In genomic region chr5:64610562-64611405, GRCm38 (mm10) we compare ENCODE assay signal across 8 mouse cellular contexts.
DNase-seq lines count a peak whose midpoint lies in the region; ATAC-seq and TF ChIP-seq lines count a peak whose summit lies in the region.

No protein-coding gene starts in this region.

- WGBS in embryonic facial prominence, embryonic 13.5 days: 15% methylated on average over 12 of the region's 13 CpGs
- 16% methylated on average over 13 of the region's 13 CpGs for WGBS in heart, embryonic 16.5 days
- WGBS in kidney, postnatal 0 days: 15% methylated on average over 12 of the region's 13 CpGs
- 20% methylated on average over 12 of the region's 13 CpGs for WGBS in stomach, embryonic 16.5 days

- H3K36me3 ChIP-seq in megakaryocyte, embryonic 14.5 days (replicated peaks; ENCODE audit: low read length): no peaks in the 10 kb centered on the region
- no peaks in the 10 kb centered on the region for H3K36me3 ChIP-seq in embryonic facial prominence, embryonic 13.5 days
- H3K36me3 ChIP-seq in heart, embryonic 16.5 days (ENCODE audit: control insufficient read depth, insufficient read depth): no peaks in the 10 kb centered on the region
- no peaks in the 10 kb centered on the region for H3K36me3 ChIP-seq in kidney, postnatal 0 days (ENCODE audit: insufficient read depth, low read length)
- no peaks in the 10 kb centered on the region for H3K36me3 ChIP-seq in stomach, embryonic 16.5 days (ENCODE audit: control insufficient read depth, insufficient read depth, low read length)

- H3K27ac ChIP-seq in embryonic facial prominence, embryonic 13.5 days: peak overlapping the region; percentile 71
- peak overlapping the region; percentile 69 for H3K27ac ChIP-seq in heart, embryonic 16.5 days (ENCODE audit: low read length)
- peak overlapping the region; percentile 87 for H3K27ac ChIP-seq in kidney, postnatal 0 days
- H3K27ac ChIP-seq in stomach, embryonic 16.5 days (ENCODE audit: low read length): peak overlapping the region; percentile 71

- no peak overlapping the region; the same call in 1 of the 2 replicates for H3K9ac ChIP-seq in embryonic facial prominence, embryonic 13.5 days
- peak overlapping the region; percentile 11; the same call in 1 of the 2 replicates for H3K9ac ChIP-seq in heart, embryonic 16.5 days (ENCODE audit: low read length)
- H3K9ac ChIP-seq in kidney, postnatal 0 days (ENCODE audit: low read depth, low read length): 0 out of 2 replicates have a peak overlapping the region, but pooled peaks have one; percentile 32
- H3K9ac ChIP-seq in stomach, embryonic 16.5 days (ENCODE audit: low read length): peak overlapping the region; percentile 45; the same call in 1 of the 2 replicates

- H3K4me3 ChIP-seq in megakaryocyte, embryonic 14.5 days (replicated peaks): peak overlapping the region; percentile 66
- no peak overlapping the region for H3K4me3 ChIP-seq in embryonic facial prominence, embryonic 13.5 days
- no peak overlapping the region for H3K4me3 ChIP-seq in heart, embryonic 16.5 days (ENCODE audit: low read length)
- H3K4me3 ChIP-seq in kidney, postnatal 0 days (replicated peaks; ENCODE audit: low read depth, low read length): no peak overlapping the region
- H3K4me3 ChIP-seq in stomach, embryonic 16.5 days (replicated peaks; ENCODE audit: low read length): no peak overlapping the region

- ATAC-seq in megakaryocyte, adult 5-6 weeks (ENCODE audit: poor library complexity, severe bottlenecking): no peak
- peak; percentile 62 for ATAC-seq in embryonic facial prominence, embryonic 13.5 days (ENCODE audit: insufficient number of reproducible peaks, insufficient read depth, low FRiP score, low TSS enrichment, low read depth)
- ATAC-seq in heart, embryonic 16.5 days (replicated peaks; ENCODE audit: extremely low read depth, insufficient read depth, low FRiP score): peak; percentile 92
- ATAC-seq in kidney, postnatal 0 days (replicated peaks; ENCODE audit: low FRiP score, low read depth): peak; percentile 96
- peak; percentile 95 for ATAC-seq in stomach, embryonic 16.5 days (ENCODE audit: insufficient read depth, low FRiP score)

- TF ChIP-seq CTCF in kidney, postnatal 0 days (IDR thresholded peaks at IDR 0.05; ENCODE audit: low read depth): no peak

- 0 out of 2 replicates have a peak overlapping the region, but pooled peaks have one; percentile 1 for H3K4me2 ChIP-seq in embryonic facial prominence, embryonic 13.5 days
- H3K4me2 ChIP-seq in heart, embryonic 16.5 days (ENCODE audit: low read depth, low read length): peak overlapping the region; percentile 21; the same call in 1 of the 2 replicates
- no peak overlapping the region for H3K4me2 ChIP-seq in kidney, postnatal 0 days (ENCODE audit: low read length)
- H3K4me2 ChIP-seq in stomach, embryonic 16.5 days (ENCODE audit: low read depth, low read length): no peak overlapping the region

- peak; percentile 97 for DNase-seq in kidney, postnatal 0 days (ENCODE audit: low spot score)
- peak; percentile 81 for DNase-seq in lung, postnatal 25 days (ENCODE audit: low spot score)
- DNase-seq in layer of hippocampus, adult 18-20 months (ENCODE audit: low spot score in 2 of 2): no peak

- peaks cover 23% of the 10 kb centered on the region for H3K4me1 ChIP-seq in megakaryocyte, embryonic 14.5 days
- H3K4me1 ChIP-seq in embryonic facial prominence, embryonic 13.5 days: peaks cover 13% of the 10 kb centered on the region
- H3K4me1 ChIP-seq in heart, embryonic 16.5 days (ENCODE audit: control insufficient read depth, insufficient read depth, low read length): peaks cover 13% of the 10 kb centered on the region
- peaks cover 15% of the 10 kb centered on the region for H3K4me1 ChIP-seq in kidney, postnatal 0 days (replicated peaks; ENCODE audit: insufficient read depth, low read length)
- peaks cover 11% of the 10 kb centered on the region for H3K4me1 ChIP-seq in stomach, embryonic 16.5 days (ENCODE audit: control insufficient read depth, insufficient read depth, low read length)

- no peaks in the 10 kb centered on the region for H3K27me3 ChIP-seq in megakaryocyte, embryonic 14.5 days (replicated peaks)
- H3K27me3 ChIP-seq in embryonic facial prominence, embryonic 13.5 days: no peaks in the 10 kb centered on the region
- H3K27me3 ChIP-seq in heart, embryonic 16.5 days (ENCODE audit: control insufficient read depth, insufficient read depth, low read length): no peaks in the 10 kb centered on the region
- no peaks in the 10 kb centered on the region for H3K27me3 ChIP-seq in kidney, postnatal 0 days (ENCODE audit: insufficient read depth, low read length)
- no peaks in the 10 kb centered on the region for H3K27me3 ChIP-seq in stomach, embryonic 16.5 days (ENCODE audit: control insufficient read depth, insufficient read depth, low read length)

- no peaks in the 10 kb centered on the region for H3K9me3 ChIP-seq in megakaryocyte, embryonic 14.5 days
- no peaks in the 10 kb centered on the region for H3K9me3 ChIP-seq in embryonic facial prominence, embryonic 13.5 days
- 0 out of 2 replicates have a peak, but pooled peaks cover 3% of the 10 kb centered on the region for H3K9me3 ChIP-seq in heart, embryonic 16.5 days (replicated peaks; ENCODE audit: control insufficient read depth, low read length)
- H3K9me3 ChIP-seq in kidney, postnatal 0 days (replicated peaks; ENCODE audit: low read length): no peaks in the 10 kb centered on the region
- H3K9me3 ChIP-seq in stomach, embryonic 16.5 days (replicated peaks; ENCODE audit: control insufficient read depth, low read length): no peaks in the 10 kb centered on the region; the same call in 1 of the 2 replicates

Comparison
In these comparisons a context has a peak if more than half of its experiments do, and no peak if none do; other contexts are left out.
1. H3K4me2 ChIP-seq: peak in embryonic facial prominence, embryonic 13.5 days (single experiment) and heart, embryonic 16.5 days (single experiment); none in kidney, postnatal 0 days (single experiment) and stomach, embryonic 16.5 days (single experiment).
2. DNase-seq: peak in kidney, postnatal 0 days (single experiment) and lung, postnatal 25 days (single experiment); none in layer of hippocampus, adult 18-20 months (0 of 2).
3. Peak in every context shown above with its lines, with median percentiles within 50 percentile points of each other: H3K27ac ChIP-seq.